8 mouse cellular contexts compared by ENCODE assay signal in genomic region chr5:145190875-145191798, GRCm38 (mm10). TPM values are rescaled to one million over a fixed set of nuclear protein-coding genes. Genes with fewer than 3 reads are reported as not detected.
A peak's percentile ranks its signal among the peaks of the same experiment; 100 is the strongest.
DNase-seq lines count a peak whose midpoint lies in the region; ATAC-seq and TF ChIP-seq lines count a peak whose summit lies in the region.

No protein-coding gene starts in this region.

- peaks cover 51% of the 10 kb centered on the region for H3K36me3 ChIP-seq in embryonic facial prominence, embryonic 15.5 days
- peaks cover 30% of the 10 kb centered on the region for H3K36me3 ChIP-seq in kidney, embryonic 14.5 days (ENCODE audit: control insufficient read depth, insufficient read depth, low read length)
- H3K36me3 ChIP-seq in limb, embryonic 14.5 days (ENCODE audit: control insufficient read depth, insufficient read depth, low read length) = peaks cover 45% of the 10 kb centered on the region
- peaks cover 23% of the 10 kb centered on the region for H3K36me3 ChIP-seq in midbrain, embryonic 16.5 days (ENCODE audit: control insufficient read depth, insufficient read depth, low read length)
- H3K36me3 ChIP-seq in spleen, adult 2 months (ENCODE audit: control insufficient read depth, insufficient read depth, low read length) = peaks cover 22% of the 10 kb centered on the region

- TF ChIP-seq CTCF in bone marrow macrophage, adult 2 months (IDR thresholded peaks at IDR 0.05; ENCODE audit: low read depth, low read length) = no peak
- TF ChIP-seq CTCF in spleen, adult 2 months (IDR thresholded peaks at IDR 0.05; ENCODE audit: extremely low read depth, insufficient read depth, insufficient read length, insufficient replicate concordance) = no peak

- H3K4me2 ChIP-seq in embryonic facial prominence, embryonic 15.5 days (replicated peaks) = peak overlapping the region; percentile 68
- peak overlapping the region; percentile 89 for H3K4me2 ChIP-seq in kidney, embryonic 14.5 days (replicated peaks; ENCODE audit: low read depth, low read length)
- peak overlapping the region; percentile 82 for H3K4me2 ChIP-seq in limb, embryonic 14.5 days (replicated peaks; ENCODE audit: low read depth, low read length, severe bottlenecking)
- peak overlapping the region; percentile 79 for H3K4me2 ChIP-seq in midbrain, embryonic 16.5 days (ENCODE audit: low read length)

- 0 out of 2 replicates have a peak, but pooled peaks have one; percentile 37 for TF ChIP-seq POLR2A in bone marrow macrophage, adult 2 months (IDR thresholded peaks at IDR 0.05; ENCODE audit: borderline replicate concordance, low read depth, low read length)
- 0 out of 2 replicates have a peak, but pooled peaks have one; percentile 40 for TF ChIP-seq POLR2A in limb, embryonic 14.5 days (IDR thresholded peaks at IDR 0.05; ENCODE audit: borderline replicate concordance, extremely low read depth, insufficient read depth, insufficient read length)
- peak; percentile 58; the same call in 1 of the 2 replicates for TF ChIP-seq POLR2A in spleen, adult 2 months (IDR thresholded peaks at IDR 0.05; ENCODE audit: low read depth, low read length)

- DNase-seq in B cell, adult 2 months = peak; percentile 90
- peak; percentile 91 for DNase-seq in heart, adult 9 months (ENCODE audit: low spot score in 2 of 2)
- peak; percentile 88 for DNase-seq in limb, embryonic 14.5 days (ENCODE audit: low spot score)
- peak; percentile 67 to 91 for DNase-seq in spleen, adult 2 months (ENCODE audit: low read depth in 1 of 2, low spot score in 2 of 2)

- peak; percentile 87 for ATAC-seq in embryonic facial prominence, embryonic 15.5 days (ENCODE audit: insufficient number of reproducible peaks, low FRiP score, low TSS enrichment, low read depth)
- ATAC-seq in kidney, embryonic 14.5 days (ENCODE audit: low FRiP score, low TSS enrichment) = peak; percentile 90
- ATAC-seq in limb, embryonic 14.5 days (ENCODE audit: low FRiP score, low read depth) = peak; percentile 92
- peak; percentile 84 for ATAC-seq in midbrain, embryonic 16.5 days

- peak overlapping the region; percentile 88 for H3K4me3 ChIP-seq in bone marrow macrophage, adult 2 months (ENCODE audit: insufficient read depth, low read length)
- peak overlapping the region; percentile 78 for H3K4me3 ChIP-seq in embryonic facial prominence, embryonic 15.5 days (replicated peaks)
- peak overlapping the region; percentile 95 for H3K4me3 ChIP-seq in kidney, embryonic 14.5 days (ENCODE audit: low read length)
- H3K4me3 ChIP-seq in limb, embryonic 14.5 days (replicated peaks; ENCODE audit: low read length) = peak overlapping the region; percentile 73
- peak overlapping the region; percentile 79 for H3K4me3 ChIP-seq in midbrain, embryonic 16.5 days (ENCODE audit: low read depth, low read length)
- peak overlapping the region; percentile 71 for H3K4me3 ChIP-seq in spleen, adult 2 months (ENCODE audit: extremely low read depth, insufficient read depth, insufficient read length)

- peak overlapping the region; percentile 85 for H3K9ac ChIP-seq in embryonic facial prominence, embryonic 15.5 days
- H3K9ac ChIP-seq in kidney, embryonic 14.5 days (ENCODE audit: low read depth, low read length) = peak overlapping the region; percentile 97
- H3K9ac ChIP-seq in limb, embryonic 14.5 days (ENCODE audit: low read depth, low read length, severe bottlenecking) = peak overlapping the region; percentile 88
- H3K9ac ChIP-seq in midbrain, embryonic 16.5 days (ENCODE audit: low read depth, low read length) = peak overlapping the region; percentile 93

- H3K27me3 ChIP-seq in embryonic facial prominence, embryonic 15.5 days = no peaks in the 10 kb centered on the region
- H3K27me3 ChIP-seq in kidney, embryonic 14.5 days (ENCODE audit: control insufficient read depth, insufficient read depth, low read length) = no peaks in the 10 kb centered on the region
- no peaks in the 10 kb centered on the region for H3K27me3 ChIP-seq in limb, embryonic 14.5 days (ENCODE audit: control insufficient read depth, insufficient read depth, low read length)
- no peaks in the 10 kb centered on the region for H3K27me3 ChIP-seq in midbrain, embryonic 16.5 days (ENCODE audit: control insufficient read depth, insufficient read depth, low read depth, low read length)
- no peaks in the 10 kb centered on the region for H3K27me3 ChIP-seq in spleen, adult 2 months (ENCODE audit: control insufficient read depth, insufficient read depth, low read length)

- WGBS in embryonic facial prominence, embryonic 15.5 days = under 1% methylated on average over 41 of the region's 41 CpGs
- under 1% methylated on average over 41 of the region's 41 CpGs for WGBS in kidney, embryonic 14.5 days
- 2% methylated on average over 39 of the region's 41 CpGs for WGBS in limb, embryonic 14.5 days
- 1% methylated on average over 41 of the region's 41 CpGs for WGBS in midbrain, embryonic 16.5 days
- WGBS in spleen, adult 2 months = under 1% methylated on average over 41 of the region's 41 CpGs

- no peaks in the 10 kb centered on the region for H3K9me3 ChIP-seq in embryonic facial prominence, embryonic 15.5 days (replicated peaks)
- no peaks in the 10 kb centered on the region for H3K9me3 ChIP-seq in kidney, embryonic 14.5 days (ENCODE audit: control insufficient read depth, low read length)
- no peaks in the 10 kb centered on the region for H3K9me3 ChIP-seq in limb, embryonic 14.5 days (ENCODE audit: control insufficient read depth, low read length)
- no peaks in the 10 kb centered on the region for H3K9me3 ChIP-seq in midbrain, embryonic 16.5 days (replicated peaks; ENCODE audit: control insufficient read depth, low read length, poor library complexity, severe bottlenecking)

- H3K4me1 ChIP-seq in bone marrow macrophage, adult 2 months (ENCODE audit: control insufficient read depth, insufficient read depth, low read length) = peaks cover 16% of the 10 kb centered on the region
- H3K4me1 ChIP-seq in embryonic facial prominence, embryonic 15.5 days = peaks cover 18% of the 10 kb centered on the region
- peaks cover 12% of the 10 kb centered on the region; the same call in 1 of the 2 replicates for H3K4me1 ChIP-seq in kidney, embryonic 14.5 days (ENCODE audit: control insufficient read depth, insufficient read depth, low read length)
- H3K4me1 ChIP-seq in limb, embryonic 14.5 days (ENCODE audit: control insufficient read depth, insufficient read depth, low read length) = peaks cover 14% of the 10 kb centered on the region
- H3K4me1 ChIP-seq in midbrain, embryonic 16.5 days (ENCODE audit: control insufficient read depth, insufficient read depth, low read length) = peaks cover 15% of the 10 kb centered on the region
- H3K4me1 ChIP-seq in spleen, adult 2 months (ENCODE audit: control insufficient read depth, insufficient read depth, insufficient read length) = no peaks in the 10 kb centered on the region; the same call in 1 of the 2 replicates

- peak overlapping the region; percentile 70 for H3K27ac ChIP-seq in bone marrow macrophage, adult 2 months (ENCODE audit: insufficient read depth, low read depth, low read length)
- peak overlapping the region; percentile 79 for H3K27ac ChIP-seq in embryonic facial prominence, embryonic 15.5 days (replicated peaks)
- H3K27ac ChIP-seq in kidney, embryonic 14.5 days (ENCODE audit: low read depth, low read length) = peak overlapping the region; percentile 74
- peak overlapping the region; percentile 66 for H3K27ac ChIP-seq in limb, embryonic 14.5 days (replicated peaks; ENCODE audit: low read depth, low read length)
- peak overlapping the region; percentile 83 for H3K27ac ChIP-seq in midbrain, embryonic 16.5 days (ENCODE audit: low read length)
- peak overlapping the region; percentile 75 for H3K27ac ChIP-seq in spleen, adult 2 months (ENCODE audit: insufficient read depth, low read length)

RNA-seq across cellular contexts. Expression of gene Atp5j2, which starts 0.7 kb away (rescaled TPM):
- polyA plus RNA-seq in bone marrow macrophage, adult 2 months (2012; ENCODE audit: insufficient read depth, insufficient read length, missing spikeins) = 271 and 314 TPM in 2 replicates
- polyA plus RNA-seq in embryonic facial prominence, embryonic 15.5 days (2015; fragmentation: Nextera tagmentation; extraction: Ambion mirVana) = 616 and 640 TPM in 2 replicates
- polyA plus RNA-seq in kidney, embryonic 14.5 days (2014; fragmentation: Nextera tagmentation; extraction: Ambion mirVana) = 568 and 762 TPM in 2 replicates
- 187 and 284 TPM in 2 replicates for polyA plus RNA-seq in limb, embryonic 14.5 days (2012; rRNA removed)
- 519 and 568 TPM in 2 replicates for polyA plus RNA-seq in limb, embryonic 14.5 days (2014; fragmentation: Nextera tagmentation; extraction: Ambion mirVana)
- polyA plus RNA-seq in midbrain, embryonic 16.5 days (2015; fragmentation: Nextera tagmentation; extraction: Ambion mirVana) = 597 and 600 TPM in 2 replicates
- polyA plus RNA-seq in spleen, adult 2 months (2012; rRNA removed) = 48.4 and 49.7 TPM in 2 replicates

RNA-seq across cellular contexts. Expression of gene Zkscan14, which starts 10.5 kb away (rescaled TPM):
- polyA plus RNA-seq in bone marrow macrophage, adult 2 months (2012; ENCODE audit: insufficient read depth, insufficient read length, missing spikeins) = 8.0 and 8.4 TPM in 2 replicates
- polyA plus RNA-seq in embryonic facial prominence, embryonic 15.5 days (2015; fragmentation: Nextera tagmentation; extraction: Ambion mirVana) = 11.8 and 12.5 TPM in 2 replicates
- polyA plus RNA-seq in kidney, embryonic 14.5 days (2014; fragmentation: Nextera tagmentation; extraction: Ambion mirVana) = 7.8 and 10.2 TPM in 2 replicates
- polyA plus RNA-seq in limb, embryonic 14.5 days (2012; rRNA removed) = 3.3 and 4.0 TPM in 2 replicates
- 9.1 and 9.7 TPM in 2 replicates for polyA plus RNA-seq in limb, embryonic 14.5 days (2014; fragmentation: Nextera tagmentation; extraction: Ambion mirVana)
- polyA plus RNA-seq in midbrain, embryonic 16.5 days (2015; fragmentation: Nextera tagmentation; extraction: Ambion mirVana) = 14.9 and 15.1 TPM in 2 replicates
- polyA plus RNA-seq in spleen, adult 2 months (2012; rRNA removed) = 3.4 and 3.7 TPM in 2 replicates

RNA-seq across cellular contexts. Expression of gene Zkscan5, which starts 13.2 kb away (rescaled TPM):
- 7.8 and 9.5 TPM in 2 replicates for polyA plus RNA-seq in bone marrow macrophage, adult 2 months (2012; ENCODE audit: insufficient read depth, insufficient read length, missing spikeins)
- 13.6 and 13.7 TPM in 2 replicates for polyA plus RNA-seq in embryonic facial prominence, embryonic 15.5 days (2015; fragmentation: Nextera tagmentation; extraction: Ambion mirVana)
- 9.6 and 13.6 TPM in 2 replicates for polyA plus RNA-seq in kidney, embryonic 14.5 days (2014; fragmentation: Nextera tagmentation; extraction: Ambion mirVana)
- 8.5 and 9.2 TPM in 2 replicates for polyA plus RNA-seq in limb, embryonic 14.5 days (2012; rRNA removed)
- 14.3 and 15.2 TPM in 2 replicates for polyA plus RNA-seq in limb, embryonic 14.5 days (2014; fragmentation: Nextera tagmentation; extraction: Ambion mirVana)
- 14.6 and 16.1 TPM in 2 replicates for polyA plus RNA-seq in midbrain, embryonic 16.5 days (2015; fragmentation: Nextera tagmentation; extraction: Ambion mirVana)
- 2.6 and 2.8 TPM in 2 replicates for polyA plus RNA-seq in spleen, adult 2 months (2012; rRNA removed)

RNA-seq across cellular contexts. Expression of gene Cpsf4, which starts 24.1 kb away (rescaled TPM):
- polyA plus RNA-seq in bone marrow macrophage, adult 2 months (2012; ENCODE audit: insufficient read depth, insufficient read length, missing spikeins) = 24.9 and 25.7 TPM in 2 replicates
- 46.3 and 47.6 TPM in 2 replicates for polyA plus RNA-seq in embryonic facial prominence, embryonic 15.5 days (2015; fragmentation: Nextera tagmentation; extraction: Ambion mirVana)
- 30.6 and 37.1 TPM in 2 replicates for polyA plus RNA-seq in kidney, embryonic 14.5 days (2014; fragmentation: Nextera tagmentation; extraction: Ambion mirVana)
- 56.7 and 63.1 TPM in 2 replicates for polyA plus RNA-seq in limb, embryonic 14.5 days (2012; rRNA removed)
- 25.2 and 29.2 TPM in 2 replicates for polyA plus RNA-seq in limb, embryonic 14.5 days (2014; fragmentation: Nextera tagmentation; extraction: Ambion mirVana)
- 52.4 and 52.5 TPM in 2 replicates for polyA plus RNA-seq in midbrain, embryonic 16.5 days (2015; fragmentation: Nextera tagmentation; extraction: Ambion mirVana)
- polyA plus RNA-seq in spleen, adult 2 months (2012; rRNA removed) = 25.5 and 31.7 TPM in 2 replicates

RNA-seq across cellular contexts. Expression of gene Ptcd1, which starts 24.2 kb away (rescaled TPM):
- polyA plus RNA-seq in bone marrow macrophage, adult 2 months (2012; ENCODE audit: insufficient read depth, insufficient read length, missing spikeins) = 10.0 and 11.4 TPM in 2 replicates
- 16.9 and 18.0 TPM in 2 replicates for polyA plus RNA-seq in embryonic facial prominence, embryonic 15.5 days (2015; fragmentation: Nextera tagmentation; extraction: Ambion mirVana)
- polyA plus RNA-seq in kidney, embryonic 14.5 days (2014; fragmentation: Nextera tagmentation; extraction: Ambion mirVana) = 7.1 and 14.4 TPM in 2 replicates
- polyA plus RNA-seq in limb, embryonic 14.5 days (2012; rRNA removed) = 16.0 and 16.8 TPM in 2 replicates
- polyA plus RNA-seq in limb, embryonic 14.5 days (2014; fragmentation: Nextera tagmentation; extraction: Ambion mirVana) = 15.9 and 16.4 TPM in 2 replicates
- 23.3 and 25.0 TPM in 2 replicates for polyA plus RNA-seq in midbrain, embryonic 16.5 days (2015; fragmentation: Nextera tagmentation; extraction: Ambion mirVana)
- 8.4 and 9.7 TPM in 2 replicates for polyA plus RNA-seq in spleen, adult 2 months (2012; rRNA removed)

Comparison
In these comparisons a context has a peak if more than half of its experiments do, and no peak if none do; other contexts are left out.
1. Peak in every context shown above with its lines: DNase-seq, ATAC-seq, H3K4me3 ChIP-seq and H3K27ac ChIP-seq.